Mouse (Mus musculus): ENCODE data around the gene Sf3b6. TPM values are rescaled to one million over a fixed set of nuclear protein-coding genes. Genes with fewer than 3 reads are reported as not detected.

Gene Sf3b6
- total RNA-seq, 2 experiments from 2014 or later, result 137 to 220 TPM

DNA sequence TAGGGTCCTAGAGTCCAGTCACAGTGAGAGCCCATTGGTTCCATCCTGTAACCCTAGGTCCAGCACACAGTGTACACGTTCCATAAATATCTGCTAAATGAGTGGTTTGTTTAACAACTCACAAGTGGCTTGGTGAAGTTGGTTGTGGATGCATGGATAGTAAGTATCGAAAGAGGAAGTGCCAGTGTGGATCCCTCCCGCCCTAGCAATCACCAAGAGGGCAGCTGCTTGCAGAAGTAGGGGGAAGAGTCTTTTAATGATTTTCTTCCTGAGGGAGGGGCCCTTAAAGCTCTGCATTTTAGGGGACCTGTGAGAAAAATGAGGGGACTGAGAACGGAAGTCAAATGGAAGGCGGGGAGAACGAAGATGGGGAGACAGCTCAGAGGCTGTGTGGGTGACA, 22.7 kb downstream of the Sf3b6 start:
- ATAC-seq (ENCODE audit: poor library complexity, severe bottlenecking), result peak; percentile 36; the same call in 1 of the 2 replicates

DNA sequence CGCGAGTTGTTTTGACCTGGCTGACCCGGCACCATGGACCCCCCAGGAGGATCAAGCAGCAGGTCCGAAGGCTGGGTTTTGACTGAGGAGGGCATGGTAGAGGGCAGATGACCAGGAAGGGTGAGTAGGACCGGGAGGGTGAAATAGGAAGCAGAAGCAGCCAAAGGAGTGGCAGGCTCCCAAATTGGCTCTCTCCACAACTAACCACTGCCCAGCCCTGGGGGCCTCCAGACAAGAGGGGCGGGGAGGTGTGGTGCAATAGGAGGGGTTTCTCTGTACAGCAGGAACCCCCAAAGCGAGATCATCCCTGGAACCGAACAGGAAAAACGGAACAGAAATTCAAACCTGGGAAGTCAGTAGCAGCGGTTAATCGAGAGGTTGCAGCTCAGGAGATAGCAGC, 23.4 kb downstream of the Sf3b6 start:
- ATAC-seq (ENCODE audit: poor library complexity, severe bottlenecking), result peak; percentile 20

DNA sequence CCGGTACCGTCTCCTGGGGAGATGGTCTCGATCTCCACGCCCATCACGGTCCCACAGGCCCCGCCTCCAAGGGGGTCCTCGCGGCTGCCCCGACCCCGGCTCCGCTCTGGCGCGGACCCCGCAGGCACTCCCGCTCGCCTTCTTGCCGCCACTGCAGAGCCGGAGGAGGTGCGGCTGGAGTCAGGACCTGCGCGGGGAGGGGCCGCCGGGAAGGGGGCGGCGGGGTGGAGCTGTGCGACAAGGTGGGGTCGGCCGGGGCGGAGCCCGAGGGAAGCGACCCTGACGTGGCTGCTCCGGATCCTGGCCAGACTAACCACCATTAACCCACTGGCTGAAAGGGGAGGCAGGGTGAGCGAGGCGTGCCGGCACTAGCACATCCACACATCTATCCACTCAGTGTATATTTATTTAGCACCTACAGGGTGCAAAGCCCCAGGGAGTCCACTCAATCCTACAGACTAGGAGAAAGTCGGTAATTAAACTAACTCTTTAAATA, 24.1 kb downstream of the Sf3b6 start, which contains the start of gene Fkbp1b:
Fkbp1b (minus strand) TSS at position 200 of the 496 bp plus-strand sequence.
- ATAC-seq (ENCODE audit: poor library complexity, severe bottlenecking), result peak; percentile 22

DNA sequence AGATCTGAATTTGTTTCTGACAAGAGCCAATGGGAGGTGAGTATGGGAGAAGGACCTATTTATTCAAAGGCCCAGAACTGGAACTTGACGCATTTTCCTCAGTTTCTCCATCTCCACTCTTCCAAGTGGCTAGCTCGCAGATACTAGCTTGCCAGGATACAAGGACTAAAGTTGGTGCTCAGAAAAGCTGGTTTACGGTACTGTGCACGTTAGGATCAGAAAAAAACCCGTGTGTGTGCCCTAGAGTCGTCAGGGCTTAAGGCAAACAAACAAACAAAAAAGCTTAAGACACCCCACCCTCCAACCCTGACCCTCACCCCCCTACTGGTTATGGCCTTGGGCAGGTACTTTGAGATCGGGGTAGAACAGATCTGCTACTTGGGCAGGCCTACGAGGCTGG, 25.1 kb downstream of the Sf3b6 start:
- ATAC-seq (ENCODE audit: poor library complexity, severe bottlenecking), result no peak

DNA sequence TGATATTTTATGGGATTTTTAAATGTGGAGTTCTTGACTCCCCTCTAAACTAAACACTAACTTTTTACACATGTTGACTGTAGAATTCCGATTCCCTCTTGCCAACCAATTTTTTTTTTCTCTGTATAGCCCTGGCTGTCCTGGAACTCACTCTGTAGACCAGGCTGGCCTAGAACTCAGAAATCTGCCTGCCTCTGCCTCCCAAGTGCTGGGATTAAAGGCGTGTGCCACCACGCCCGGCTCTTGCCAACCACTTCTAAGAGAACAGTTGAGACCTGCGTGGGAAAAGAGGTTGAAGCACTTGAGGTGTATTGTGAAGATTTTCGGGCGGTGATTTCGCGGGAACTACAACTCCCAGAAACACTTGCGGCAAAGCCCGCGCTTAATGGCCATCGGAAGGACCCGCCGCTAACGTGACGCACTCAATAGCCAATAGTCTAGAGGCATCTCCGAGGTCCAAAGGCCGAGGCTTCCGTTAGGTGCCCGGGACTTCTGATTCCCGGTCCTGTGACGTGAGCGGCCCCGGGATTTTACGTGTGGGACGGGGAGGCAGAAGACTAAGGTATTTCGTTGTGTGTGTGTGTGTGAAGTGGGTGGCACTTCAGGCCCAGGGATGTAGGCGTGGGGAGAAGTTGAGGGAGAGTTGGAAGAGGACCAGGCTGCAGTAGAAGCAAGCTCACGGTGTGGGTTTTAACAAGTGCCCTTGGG, 25.7 kb downstream of the Sf3b6 start, which contains the start of gene Wdcp:
Wdcp (plus strand) TSS at position 414 of the 708 bp plus-strand sequence.
- ATAC-seq (ENCODE audit: poor library complexity, severe bottlenecking), result peak; percentile 90

DNA sequence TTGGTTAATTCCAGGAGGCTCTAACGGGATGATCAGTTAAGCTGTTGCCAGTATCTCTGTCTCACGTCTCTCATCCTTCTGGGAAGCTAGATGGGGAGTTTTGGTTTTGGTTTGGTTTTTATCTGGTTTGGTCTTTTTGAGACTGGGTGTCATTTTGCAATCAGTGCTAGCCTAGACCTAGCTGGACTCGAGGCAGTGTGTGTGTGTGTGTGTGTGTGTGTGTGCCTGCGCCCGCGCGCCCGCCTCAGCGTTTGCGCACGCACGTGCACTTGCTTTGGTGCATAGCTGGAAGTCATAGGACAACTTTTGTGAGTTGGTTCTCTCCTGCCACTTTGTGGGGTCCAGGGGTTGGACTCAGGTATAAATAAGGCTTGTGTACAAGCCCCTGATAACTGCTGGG, 26.4 kb downstream of the Sf3b6 start:
- ATAC-seq (ENCODE audit: poor library complexity, severe bottlenecking), result peak; percentile 51

DNA sequence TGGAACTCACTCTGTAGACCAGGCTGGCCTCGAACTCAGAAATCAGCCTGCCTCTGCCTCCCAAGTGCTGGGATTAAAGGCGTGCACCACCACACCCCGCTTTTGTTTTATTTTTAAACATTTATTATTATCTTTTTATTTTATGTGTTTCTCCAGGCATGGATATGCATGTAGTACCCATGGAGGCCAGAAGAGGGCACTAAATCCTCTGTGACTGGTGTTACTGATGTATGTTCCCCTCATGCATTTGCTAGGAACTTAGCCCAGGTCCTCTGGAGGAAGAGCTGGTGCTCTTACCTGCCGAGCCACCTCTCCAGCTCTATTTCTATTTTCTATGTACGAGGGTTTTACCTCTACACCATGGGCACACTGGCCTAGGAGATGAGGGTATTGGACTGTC, 38.8 kb downstream of the Sf3b6 start:
- ATAC-seq (ENCODE audit: poor library complexity, severe bottlenecking), result peak; percentile 35; the same call in 1 of the 2 replicates

DNA sequence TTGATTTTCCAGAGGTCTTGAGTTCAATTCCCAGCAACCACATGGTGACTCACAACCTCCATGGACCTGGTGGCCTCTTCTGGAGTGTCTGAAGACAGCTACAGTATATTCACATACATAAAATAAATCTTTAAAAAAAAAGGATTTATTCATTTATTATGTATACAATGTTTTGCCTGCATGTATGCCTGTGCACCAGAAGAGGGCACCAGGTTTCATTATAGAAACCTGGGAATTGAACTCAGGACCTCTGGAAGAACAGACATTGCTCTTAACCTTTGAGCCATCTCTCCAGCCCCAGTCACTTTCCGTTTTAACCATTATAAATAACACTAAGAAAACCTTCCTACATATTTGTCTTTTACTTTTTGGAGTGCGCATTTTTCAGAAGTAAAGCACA, 39.5 kb downstream of the Sf3b6 start:
- no peak for ATAC-seq (ENCODE audit: poor library complexity, severe bottlenecking)

DNA sequence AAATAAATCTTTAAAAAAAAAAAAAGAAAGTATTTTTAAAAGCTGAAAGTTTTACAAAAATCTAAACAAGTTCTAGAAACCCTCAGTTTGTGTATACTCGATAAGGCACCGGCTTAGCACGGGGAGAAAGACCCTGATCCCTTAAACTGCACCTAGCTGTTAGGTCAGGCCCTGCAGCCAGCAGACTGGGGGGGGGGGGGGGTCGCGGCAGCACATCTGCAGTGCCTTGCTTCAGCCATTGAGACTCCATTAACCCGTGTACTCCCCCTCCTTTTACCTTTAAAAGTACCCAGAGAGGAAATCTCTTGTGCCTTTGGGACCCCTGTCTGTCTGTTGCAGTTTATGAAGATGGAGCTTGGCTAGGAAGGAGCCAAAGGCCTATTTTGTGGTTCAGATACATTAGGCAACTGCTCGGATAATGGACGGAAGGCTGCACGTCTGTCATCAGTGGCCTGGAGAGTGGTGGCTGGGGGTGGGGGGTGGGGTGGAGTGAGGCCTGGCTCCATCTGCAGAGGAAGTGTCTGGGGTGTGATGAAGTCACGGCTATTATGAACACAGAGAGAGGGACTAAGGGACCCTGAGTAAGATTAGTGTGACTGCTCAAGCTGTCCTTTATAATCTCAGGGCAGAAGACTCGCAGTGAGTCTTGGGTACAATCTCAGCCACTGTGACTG, 42.0 kb downstream of the Sf3b6 start:
- ATAC-seq (ENCODE audit: poor library complexity, severe bottlenecking), result no peak

DNA sequence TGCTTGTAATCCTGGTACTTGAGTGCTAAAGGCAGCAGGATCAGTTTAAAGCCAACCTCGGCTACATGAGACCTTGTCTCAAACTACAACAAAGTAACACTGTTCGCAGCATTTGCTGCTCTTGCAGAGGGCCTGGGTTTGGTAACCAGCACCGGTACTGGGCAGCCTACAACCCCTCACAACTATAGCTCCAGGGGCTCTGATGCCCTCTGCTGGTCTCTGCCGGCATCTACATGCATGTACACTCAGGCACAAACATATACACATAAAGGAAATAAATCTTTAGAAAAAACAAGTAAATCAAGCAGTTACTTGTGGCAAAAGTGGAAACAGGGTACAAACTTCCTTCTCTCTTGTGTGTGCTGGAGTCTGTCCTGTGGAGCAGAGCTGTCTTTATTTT, 45.3 kb downstream of the Sf3b6 start:
- no peak for ATAC-seq (ENCODE audit: poor library complexity, severe bottlenecking)

DNA sequence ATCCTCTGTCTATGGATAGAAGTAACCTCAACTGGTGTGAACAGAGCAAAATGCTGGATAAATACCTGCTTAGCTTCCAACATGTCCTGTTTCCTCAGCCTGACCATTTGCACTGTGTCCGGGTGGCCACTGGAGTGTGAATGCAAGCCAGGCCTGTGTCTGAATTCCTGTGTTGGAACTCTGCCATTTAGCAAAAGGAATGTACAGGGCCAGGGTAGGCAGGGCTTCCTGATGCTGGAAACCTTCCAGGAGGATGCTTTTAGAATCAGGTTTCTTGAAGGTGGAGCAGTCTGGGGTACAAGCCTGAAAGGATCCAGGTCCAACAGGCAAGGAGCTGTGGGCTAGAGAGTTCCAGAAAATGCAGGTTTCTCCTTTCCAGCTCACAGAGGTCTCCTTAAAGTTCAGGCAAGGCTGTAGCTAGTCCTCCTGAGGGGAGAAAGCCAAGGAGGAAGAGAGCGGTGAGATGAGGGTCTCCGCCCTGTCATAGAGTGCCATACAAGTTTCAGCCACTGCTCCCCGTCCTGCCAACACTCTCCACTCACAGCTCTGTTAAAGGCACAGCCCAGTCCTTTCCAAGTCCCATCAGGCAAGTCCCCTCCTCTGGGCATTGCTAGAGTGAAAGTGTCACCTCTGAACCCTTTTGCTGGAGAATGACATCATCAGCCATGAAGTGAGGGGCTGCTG, 46.5 kb downstream of the Sf3b6 start:
- ATAC-seq (ENCODE audit: poor library complexity, severe bottlenecking), result no peak

DNA sequence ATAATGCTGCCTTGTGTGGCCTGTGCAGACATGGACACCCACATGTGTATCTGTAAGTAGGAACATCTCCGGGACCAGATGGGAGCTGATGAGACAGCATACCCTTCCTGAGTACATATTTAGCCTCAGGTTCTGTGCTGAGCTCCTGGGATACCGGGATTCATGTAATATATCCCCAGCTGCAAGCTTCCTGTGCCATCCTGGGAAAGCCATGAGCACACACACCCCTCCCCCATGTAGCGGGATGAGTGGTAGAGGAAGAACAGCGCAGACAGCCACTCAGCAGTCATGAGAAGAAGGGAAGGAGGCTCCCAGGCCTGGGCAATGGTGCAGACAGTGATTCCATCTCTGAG, 47.0 kb downstream of the Sf3b6 start:
- no peak for ATAC-seq (ENCODE audit: poor library complexity, severe bottlenecking)

DNA sequence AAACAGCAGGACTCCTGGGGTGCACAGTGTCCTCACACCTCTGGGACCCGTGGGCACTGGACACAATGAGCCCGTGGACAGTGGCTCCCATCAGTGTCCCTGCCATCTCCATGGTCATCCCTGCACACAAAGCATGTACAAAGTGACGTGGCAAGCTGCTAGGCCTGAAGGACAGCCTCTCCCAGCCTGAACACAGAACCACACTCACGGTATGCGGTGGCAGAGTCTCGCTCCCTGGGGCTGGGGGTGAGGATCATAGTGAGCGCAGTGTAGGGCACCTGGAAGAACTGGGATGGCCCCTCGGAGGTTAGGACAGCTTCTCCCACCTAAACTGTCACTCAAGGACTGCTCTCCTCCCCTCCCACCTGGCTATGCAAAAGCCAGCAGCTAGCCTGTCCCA, 51.6 kb downstream of the Sf3b6 start:
- no peak for ATAC-seq (ENCODE audit: poor library complexity, severe bottlenecking)

DNA sequence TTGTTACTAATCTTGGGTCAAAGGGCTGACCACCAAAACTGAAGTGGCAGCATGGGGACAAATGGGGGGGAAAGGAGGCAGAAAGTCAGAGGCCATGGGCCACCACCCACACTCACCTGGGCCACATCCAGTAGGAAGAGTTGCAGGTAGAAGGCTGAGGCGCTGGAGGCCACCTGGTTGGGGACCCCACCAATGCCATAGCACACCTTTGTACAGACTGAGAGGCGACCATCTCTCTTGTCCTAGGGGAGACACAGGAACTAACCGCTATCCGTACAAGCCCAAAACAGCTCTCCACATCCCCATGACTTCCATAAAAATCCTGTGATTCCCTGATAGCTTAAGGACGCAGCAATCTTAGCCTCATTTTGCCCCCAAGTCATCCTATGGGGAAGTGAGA, 53.9 kb downstream of the Sf3b6 start:
- no peak for ATAC-seq (ENCODE audit: poor library complexity, severe bottlenecking)

DNA sequence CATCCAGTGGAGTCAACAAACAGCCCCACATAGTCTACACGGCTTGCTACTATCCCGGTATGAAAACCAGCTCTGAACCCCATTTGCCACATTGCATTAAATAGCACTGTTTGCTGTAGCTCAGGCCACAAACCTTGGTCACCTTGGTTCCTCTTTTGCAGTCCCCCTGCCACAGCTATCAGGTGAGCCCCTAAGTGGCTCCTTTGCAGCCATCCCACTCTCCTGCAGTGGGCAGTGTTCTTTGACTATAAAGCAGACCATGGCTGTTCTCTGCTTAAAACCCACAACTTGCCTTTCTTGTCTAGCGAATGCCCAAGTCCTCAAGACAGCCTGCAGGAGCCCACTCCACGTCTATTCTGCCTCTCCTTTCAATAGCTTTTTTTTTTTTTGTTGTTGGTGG, 54.9 kb downstream of the Sf3b6 start:
- ATAC-seq (ENCODE audit: poor library complexity, severe bottlenecking), result no peak

DNA sequence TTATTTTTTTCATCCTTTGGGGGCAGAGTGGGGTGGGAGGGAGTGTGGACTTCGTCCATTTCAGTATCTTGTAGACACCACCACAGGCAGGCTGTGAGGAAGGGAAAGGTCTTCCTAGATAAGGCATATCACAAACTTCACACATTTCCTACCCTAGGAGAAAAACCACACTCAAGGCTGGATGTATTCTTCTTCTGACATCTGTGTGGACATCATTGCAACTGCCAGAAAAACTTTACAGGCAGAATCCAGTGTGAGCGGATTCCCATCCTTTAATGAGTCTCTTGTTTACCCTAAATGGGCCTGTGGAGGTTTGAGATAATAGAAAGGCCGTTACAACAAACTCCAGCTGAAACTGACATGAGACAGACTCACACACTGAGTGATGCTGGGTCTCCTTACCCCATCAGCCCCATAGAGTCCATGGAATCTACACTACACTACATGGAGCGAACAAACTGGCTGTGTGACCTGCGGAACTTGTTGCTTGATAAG, 55.7 kb downstream of the Sf3b6 start:
- 0 out of 2 replicates have a peak, but pooled peaks have one; percentile 35 for ATAC-seq (ENCODE audit: poor library complexity, severe bottlenecking)

DNA sequence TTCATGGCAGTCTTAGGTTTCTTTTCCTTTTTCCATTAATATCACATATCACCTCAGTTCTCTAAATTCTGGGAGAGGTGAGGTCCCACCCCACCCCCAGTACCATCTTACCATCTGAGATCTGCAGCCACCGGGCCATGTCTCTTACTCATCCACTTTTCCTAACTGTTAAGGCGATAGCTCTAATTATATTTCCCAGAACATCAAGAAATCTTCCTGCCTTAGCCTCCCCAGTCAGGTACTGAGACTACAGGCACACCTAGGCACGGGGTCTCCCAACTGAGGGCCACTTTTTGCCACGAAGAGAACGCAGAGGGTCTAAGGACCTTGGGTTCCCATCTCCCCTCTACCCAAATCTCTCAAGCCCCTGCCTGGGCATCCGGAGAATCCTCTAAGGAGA, 56.2 kb downstream of the Sf3b6 start:
- ATAC-seq (ENCODE audit: poor library complexity, severe bottlenecking), result no peak

DNA sequence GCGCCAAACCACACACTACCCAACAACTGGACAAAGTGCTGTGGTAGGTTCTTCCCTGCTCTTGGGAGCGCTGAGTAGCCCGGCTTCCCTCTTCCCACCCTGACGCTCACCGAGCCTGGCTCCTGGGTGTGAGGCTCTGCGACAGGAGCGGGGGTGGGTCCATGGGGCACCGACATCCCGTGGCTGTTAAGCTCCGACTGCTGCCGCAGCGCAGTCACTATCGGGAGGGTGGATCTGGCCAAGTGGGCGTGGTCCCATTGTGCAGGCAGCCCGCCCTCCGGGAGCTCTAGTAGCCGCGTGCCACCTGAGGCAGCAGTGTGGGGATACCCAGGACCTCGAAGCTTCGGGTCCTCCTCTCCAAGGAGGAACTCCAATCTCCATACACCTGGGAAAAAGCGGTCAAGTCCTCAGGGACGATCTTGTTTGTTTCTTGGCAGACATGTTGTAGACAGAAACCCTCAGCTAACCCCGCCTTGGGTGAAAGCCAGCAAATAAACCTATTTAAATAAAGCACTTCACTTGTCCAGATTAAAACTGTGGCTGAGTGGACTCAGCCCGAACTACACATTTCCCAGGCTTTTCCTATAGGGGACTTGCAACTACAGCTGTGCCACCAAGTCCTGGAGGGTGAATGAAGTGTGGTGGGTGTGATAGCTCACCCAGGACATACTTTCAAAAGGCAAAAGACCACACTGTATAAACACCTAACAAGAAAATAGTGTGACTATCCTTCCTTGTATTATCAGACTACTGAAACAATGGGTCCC, 57.0 kb downstream of the Sf3b6 start, which contains the start of gene Mfsd2b:
Mfsd2b (minus strand) TSS at position 199 of the 767 bp plus-strand sequence.
- ATAC-seq (ENCODE audit: poor library complexity, severe bottlenecking), result peak; percentile 88

DNA sequence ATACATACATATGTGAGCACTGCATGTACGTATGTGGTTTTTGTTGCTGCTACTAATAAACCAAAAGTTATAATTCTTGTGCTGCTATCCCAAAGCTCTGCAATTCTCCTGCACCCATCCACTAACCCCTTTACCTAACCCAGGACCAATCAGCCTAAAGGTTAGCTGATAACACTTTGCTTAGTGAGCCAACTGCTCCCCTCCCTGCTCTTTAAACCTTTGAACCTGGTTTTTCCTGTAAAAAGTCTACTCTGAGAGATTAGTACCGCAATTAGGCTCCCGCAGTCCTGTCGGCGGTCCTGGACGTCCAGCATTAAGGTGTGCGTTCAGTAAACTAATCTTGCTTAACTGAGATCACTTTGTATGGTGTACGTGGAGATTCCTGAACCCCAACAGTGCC, 58.3 kb downstream of the Sf3b6 start:
- ATAC-seq (ENCODE audit: poor library complexity, severe bottlenecking), result no peak

All from megakaryocyte, adult 5-6 weeks (primary cell).